Mouse (Mus musculus): ENCODE measurements around the gene Aox3. TPM values are rescaled to one million over a fixed set of nuclear protein-coding genes. Genes with fewer than 3 reads are reported as not detected.

Gene Aox3
- total and polyA plus RNA-seq, 3 experiments = 0.08 to 0.43 (median 0.14) TPM

- in situ Hi-C loops (cut with MboI; ENCODE audit: low pct_ligation_motif_present, low pct_unique_long_range_greater_than_20kb, low sequenced_read_pairs) = no loop called here
- Histone ChIP-seq H3K36me3 (replicated peaks in 1 of 2; ENCODE audit: control insufficient read depth in 1 of 2, insufficient read depth in 1 of 2, low read length in 1 of 2) (no peaks in the 10 kb centered on the region), H3K4me3 (replicated peaks in 1 of 3; ENCODE audit: low read depth in 2 of 3, low read length in 2 of 3, poor library complexity in 1 of 3) (no peak overlapping the region)
Observed at GRCm38 (mm10) chr1:58077882-58078281, 35.0 kb upstream of the Aox3 start.

GRCm38 (mm10) chr1:58078390-58078789 lies 34.5 kb upstream of the Aox3 start:
- Histone ChIP-seq H3K27ac (ENCODE audit: insufficient read depth, low read depth) (no peak overlapping the region), H3K27me3 (replicated peaks) (no peaks in the 10 kb centered on the region), H3K9ac (ENCODE audit: insufficient read depth, low read depth) (no peak overlapping the region), H3K4me1 (ENCODE audit: control insufficient read depth in 1 of 2, insufficient read depth in 2 of 2) (no peaks in the 10 kb centered on the region), H3K4me2 (ENCODE audit: insufficient read depth, low read depth, poor library complexity, severe bottlenecking) (no peak overlapping the region), H3K4me3 (replicated peaks in 1 of 3; ENCODE audit: low read depth in 2 of 3, low read length in 2 of 3, poor library complexity in 1 of 3) (no peak overlapping the region), H3K9me3 (replicated peaks; ENCODE audit: low read length) (no peaks in the 10 kb centered on the region), H3K36me3 (replicated peaks in 1 of 2; ENCODE audit: control insufficient read depth in 1 of 2, insufficient read depth in 1 of 2, low read length in 1 of 2) (no peaks in the 10 kb centered on the region), H3K79me2 (replicated peaks; ENCODE audit: control insufficient read depth, extremely low read depth, insufficient read depth, poor library complexity, severe bottlenecking) (no peaks in the 10 kb centered on the region)
- in situ Hi-C loops (cut with MboI; ENCODE audit: low pct_ligation_motif_present, low pct_unique_long_range_greater_than_20kb, low sequenced_read_pairs) (no loop called here), dilution Hi-C loops (cut with MboI; ENCODE audit: extremely low pct_ligation_motif_present, extremely low pct_unique_long_range_greater_than_20kb, low sequenced_read_pairs) (no loop called here)
- DNase-seq (ENCODE audit: extremely low read depth) = no peak
- TF ChIP-seq RAD21 (IDR thresholded peaks at IDR 0.05; ENCODE audit: low read depth, low read length) (no peak), USF2 (conservative IDR thresholded peaks at IDR 0.05; ENCODE audit: low read depth, low read length) (no peak), JUND (conservative IDR thresholded peaks at IDR 0.05; ENCODE audit: low read depth, low read length) (no peak)

More at GRCm38 (mm10) chr1:58077882-58078281, 35.0 kb upstream of the Aox3 start:
- Histone ChIP-seq H3K79me2 (replicated peaks; ENCODE audit: control insufficient read depth, extremely low read depth, insufficient read depth, poor library complexity, severe bottlenecking) (no peaks in the 10 kb centered on the region), H3K9ac (ENCODE audit: insufficient read depth, low read depth) (no peak overlapping the region), H3K27me3 (replicated peaks) (no peaks in the 10 kb centered on the region), H3K9me3 (replicated peaks; ENCODE audit: low read length) (no peaks in the 10 kb centered on the region), H3K27ac (ENCODE audit: insufficient read depth, low read depth) (no peak overlapping the region), H3K4me1 (ENCODE audit: control insufficient read depth in 1 of 2, insufficient read depth in 2 of 2) (peaks cover 2 to 5% of the 10 kb centered on the region in 2 experiments; a peak in 3 of 4 replicates), H3K4me2 (ENCODE audit: insufficient read depth, low read depth, poor library complexity, severe bottlenecking) (no peak overlapping the region)
- DNase-seq (ENCODE audit: extremely low read depth) = no peak
- no peak for TF ChIP-seq JUND (conservative IDR thresholded peaks at IDR 0.05; ENCODE audit: low read depth, low read length)
- no peak for TF ChIP-seq NELFE (IDR thresholded peaks at IDR 0.05; ENCODE audit: low read depth, low read length)
- no peak for TF ChIP-seq ZNF384 (IDR thresholded peaks at IDR 0.05; ENCODE audit: low read depth, low read length)
- no peak for TF ChIP-seq TCF12 (IDR thresholded peaks at IDR 0.05; ENCODE audit: low read depth, low read length)
- TF ChIP-seq SMC3 (IDR thresholded peaks at IDR 0.05; ENCODE audit: low read depth, low read length) = no peak
- dilution Hi-C loops (cut with MboI; ENCODE audit: extremely low pct_ligation_motif_present, extremely low pct_unique_long_range_greater_than_20kb, low sequenced_read_pairs) = no loop called here

DNA sequence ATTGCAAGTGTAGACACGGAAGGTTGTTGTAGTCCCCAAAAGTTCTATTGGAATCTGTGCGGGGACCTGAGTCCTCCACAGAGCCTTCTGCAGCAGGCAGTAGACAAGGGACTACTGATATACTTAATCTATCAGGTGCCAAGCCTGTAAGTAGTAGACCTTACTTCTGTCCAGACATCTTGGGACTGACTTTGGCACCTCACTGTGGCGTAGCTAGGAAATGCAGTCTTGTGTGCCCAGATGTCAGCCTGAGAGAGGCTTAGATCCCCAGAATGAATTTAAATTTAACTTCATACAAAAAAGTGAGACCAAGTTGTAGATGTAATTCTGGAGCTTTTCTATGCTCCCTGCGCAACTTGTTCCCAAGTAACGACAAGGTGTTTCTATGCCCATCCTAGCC lies 33.2 kb upstream of the Aox3 start:
- H3K4me3 ChIP-seq (replicated peaks in 1 of 3; ENCODE audit: low read depth in 2 of 3, low read length in 2 of 3, poor library complexity in 1 of 3) = no peak overlapping the region
- no peak overlapping the region for H3K9ac ChIP-seq (ENCODE audit: insufficient read depth, low read depth)
- H3K4me1 ChIP-seq (ENCODE audit: control insufficient read depth in 1 of 2, insufficient read depth in 2 of 2) = peaks cover 0 to 2% of the 10 kb centered on the region in 2 experiments; a peak in 1 of 4 replicates
- no peak for DNase-seq (ENCODE audit: extremely low read depth)
- in situ Hi-C loops (cut with MboI; ENCODE audit: low pct_ligation_motif_present, low pct_unique_long_range_greater_than_20kb, low sequenced_read_pairs) = no loop called here
- dilution Hi-C loops (cut with MboI; ENCODE audit: extremely low pct_ligation_motif_present, extremely low pct_unique_long_range_greater_than_20kb, low sequenced_read_pairs) = no loop called here
- no peaks in the 10 kb centered on the region for H3K9me3 ChIP-seq (replicated peaks; ENCODE audit: low read length)
- H3K36me3 ChIP-seq (replicated peaks in 1 of 2; ENCODE audit: control insufficient read depth in 1 of 2, insufficient read depth in 1 of 2, low read length in 1 of 2) = no peaks in the 10 kb centered on the region
- no peaks in the 10 kb centered on the region for H3K27me3 ChIP-seq (replicated peaks)
- H3K79me2 ChIP-seq (replicated peaks; ENCODE audit: control insufficient read depth, extremely low read depth, insufficient read depth, poor library complexity, severe bottlenecking) = no peaks in the 10 kb centered on the region
- peak; percentile 61 for TF ChIP-seq SMC3 (IDR thresholded peaks at IDR 0.05; ENCODE audit: low read depth, low read length)
- TF ChIP-seq UBTF (IDR thresholded peaks at IDR 0.05; ENCODE audit: low read depth, low read length) = no peak
- no peak for TF ChIP-seq SIN3A (IDR thresholded peaks at IDR 0.05; ENCODE audit: low read length)
- no peak for TF ChIP-seq PAX5 (IDR thresholded peaks at IDR 0.05; ENCODE audit: low read length)
- TF ChIP-seq HCFC1 (IDR thresholded peaks at IDR 0.05; ENCODE audit: low read depth, low read length) = no peak
- TF ChIP-seq RAD21 (IDR thresholded peaks at IDR 0.05; ENCODE audit: low read depth, low read length) = peak; percentile 65
- TF ChIP-seq USF1 (IDR thresholded peaks at IDR 0.05; ENCODE audit: low read depth, low read length) = no peak
- no peak for TF ChIP-seq POLR2A (IDR thresholded peaks at IDR 0.05; ENCODE audit: low read depth, low read length)
- TF ChIP-seq RCOR1 (conservative IDR thresholded peaks at IDR 0.05; ENCODE audit: low read depth, low read length) = no peak
- TF ChIP-seq ZKSCAN1 (IDR thresholded peaks at IDR 0.05; ENCODE audit: borderline replicate concordance, low read depth, low read length) = no peak
- TF ChIP-seq POLR2AphosphoS2 (IDR thresholded peaks at IDR 0.05; ENCODE audit: low read depth, low read length) = no peak
- TF ChIP-seq IRF4 (IDR thresholded peaks at IDR 0.05; ENCODE audit: low read depth, low read length) = no peak
- peak; percentile 21 to 70; a peak in 3 of 4 replicates for TF ChIP-seq CTCF (conservative IDR thresholded peaks at IDR 0.05 in 1 of 2, IDR thresholded peaks at IDR 0.05 in 1 of 2; ENCODE audit: low read depth in 2 of 2, low read length in 2 of 2)
- no peak for TF ChIP-seq MAZ (IDR thresholded peaks at IDR 0.05; ENCODE audit: low read depth, low read length)
- no peak for TF ChIP-seq MAFK (IDR thresholded peaks at IDR 0.05; ENCODE audit: insufficient replicate concordance, low read length)
- TF ChIP-seq ZMIZ1 (IDR thresholded peaks at IDR 0.05; ENCODE audit: low read depth, low read length) = no peak
- TF ChIP-seq CHD2 (IDR thresholded peaks at IDR 0.05; ENCODE audit: low read length) = no peak
- H3K27ac ChIP-seq (ENCODE audit: insufficient read depth, low read depth) = no peak overlapping the region
- H3K4me2 ChIP-seq (ENCODE audit: insufficient read depth, low read depth, poor library complexity, severe bottlenecking) = no peak overlapping the region

Data from CH12.LX (cell line).